Mouse (Mus musculus) liver, postnatal 0 days (tissue): ENCODE results near the gene Gm37240.

Source experiments
- CTCF ChIP-seq: sonication (generic); IDR thresholded peaks from 2 replicates; pipeline ENCODE4 v1.5.1; 2016; ENCODE audit warnings: antibody characterized with exemption, low read depth
- EP300 ChIP-seq: IDR thresholded peaks from 2 replicates; pipeline ENCODE4 v1.6.1; 2016; ENCODE audit warnings: antibody characterized with exemption, low read depth, mild to moderate bottlenecking

DNA sequence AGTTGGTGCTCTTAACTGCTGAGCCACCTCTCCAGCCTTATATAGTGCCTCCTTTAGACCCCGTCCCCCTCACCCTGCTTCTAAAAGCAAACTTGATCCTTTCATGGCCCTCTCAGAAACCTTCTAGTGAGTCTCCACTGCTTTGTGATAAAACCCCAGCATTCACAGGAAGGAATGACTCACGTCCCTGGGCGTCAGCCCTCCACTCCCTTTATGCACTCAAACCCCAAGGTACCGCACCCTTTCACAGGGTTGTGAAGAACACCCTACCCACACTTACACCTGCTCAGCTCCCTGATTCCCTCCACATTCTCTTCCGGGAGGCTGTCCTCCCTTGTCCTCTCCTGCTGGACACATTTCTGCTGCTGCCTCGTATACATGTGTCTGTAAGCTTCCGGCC, 1268.3 kb downstream of the Gm37240 start:
- no peak for TF ChIP-seq EP300
- no peak for TF ChIP-seq CTCF
